29 mouse cellular contexts compared by ENCODE assay signal in genomic region chr9:15384266-15384665, GRCm38 (mm10). TPM values are rescaled to one million over a fixed set of nuclear protein-coding genes. Genes with fewer than 3 reads are reported as not detected.
DNase-seq lines count a peak whose midpoint lies in the region; ATAC-seq and TF ChIP-seq lines count a peak whose summit lies in the region.
"Had no signal": no experiment of that assay in that cellular context is flagged by ENCODE, and none has a peak within 500 bp of the region (broad histone marks: within the 10 kb centered on the region; RNA-seq: fewer than 3 reads in every experiment).

No protein-coding gene starts in this region.

- no peak overlapping the region for H3K27ac ChIP-seq in hindbrain, embryonic 14.5 days
- no peak overlapping the region for H3K27ac ChIP-seq in hindbrain, embryonic 10.5 days
- no peak overlapping the region for H3K27ac ChIP-seq in limb, embryonic 13.5 days
- H3K27ac ChIP-seq in limb, embryonic 10.5 days, result no peak overlapping the region
- H3K27ac ChIP-seq in limb, embryonic 14.5 days (replicated peaks; ENCODE audit: low read depth, low read length), result no peak overlapping the region
- H3K27ac ChIP-seq: forebrain, embryonic 13.5 days; gastrocnemius, adult 2 months; liver, embryonic 15.5 days; midbrain, embryonic 13.5 days; stomach, embryonic 15.5 days had no signal

- H3K9me3 ChIP-seq in hindbrain, embryonic 14.5 days (ENCODE audit: control insufficient read depth, low read length), result no peaks in the 10 kb centered on the region
- no peaks in the 10 kb centered on the region for H3K9me3 ChIP-seq in hindbrain, embryonic 10.5 days
- no peaks in the 10 kb centered on the region for H3K9me3 ChIP-seq in limb, embryonic 13.5 days
- H3K9me3 ChIP-seq in limb, embryonic 10.5 days (replicated peaks), result no peaks in the 10 kb centered on the region
- H3K9me3 ChIP-seq in limb, embryonic 14.5 days (ENCODE audit: control insufficient read depth, low read length), result no peaks in the 10 kb centered on the region
- H3K9me3 ChIP-seq: forebrain, embryonic 13.5 days; liver, embryonic 15.5 days; midbrain, embryonic 13.5 days; stomach, embryonic 15.5 days had no signal

- H3K4me1 ChIP-seq in hindbrain, embryonic 14.5 days (replicated peaks; ENCODE audit: control insufficient read depth, insufficient read depth, low read length), result no peaks in the 10 kb centered on the region
- no peaks in the 10 kb centered on the region for H3K4me1 ChIP-seq in hindbrain, embryonic 10.5 days (replicated peaks)
- peaks cover 20% of the 10 kb centered on the region; the same call in 1 of the 2 replicates for H3K4me1 ChIP-seq in limb, embryonic 13.5 days
- no peaks in the 10 kb centered on the region for H3K4me1 ChIP-seq in limb, embryonic 10.5 days
- peaks cover 8% of the 10 kb centered on the region; the same call in 1 of the 2 replicates for H3K4me1 ChIP-seq in limb, embryonic 14.5 days (ENCODE audit: control insufficient read depth, insufficient read depth, low read length)
- H3K4me1 ChIP-seq: forebrain, embryonic 13.5 days; liver, embryonic 15.5 days; midbrain, embryonic 13.5 days; stomach, embryonic 15.5 days had no signal

- no peak overlapping the region for H3K9ac ChIP-seq in hindbrain, embryonic 14.5 days
- H3K9ac ChIP-seq in limb, embryonic 13.5 days, result no peak overlapping the region
- no peak overlapping the region for H3K9ac ChIP-seq in limb, embryonic 14.5 days (ENCODE audit: low read depth, low read length, severe bottlenecking)
- H3K9ac ChIP-seq: forebrain, embryonic 13.5 days; liver, embryonic 15.5 days; lung, embryonic 14.5 days; midbrain, embryonic 13.5 days; stomach, embryonic 15.5 days had no signal

- no peaks in the 10 kb centered on the region for H3K36me3 ChIP-seq in hindbrain, embryonic 14.5 days (replicated peaks; ENCODE audit: control insufficient read depth, insufficient read depth)
- no peaks in the 10 kb centered on the region for H3K36me3 ChIP-seq in hindbrain, embryonic 10.5 days
- H3K36me3 ChIP-seq in limb, embryonic 13.5 days, result no peaks in the 10 kb centered on the region
- H3K36me3 ChIP-seq in limb, embryonic 10.5 days, result no peaks in the 10 kb centered on the region
- H3K36me3 ChIP-seq in limb, embryonic 14.5 days (ENCODE audit: control insufficient read depth, insufficient read depth, low read length), result no peaks in the 10 kb centered on the region
- H3K36me3 ChIP-seq: liver, embryonic 15.5 days; midbrain, embryonic 13.5 days; stomach, embryonic 15.5 days had no signal

- peak; percentile 32 for DNase-seq in hindbrain, embryonic 14.5 days (ENCODE audit: low spot score)
- DNase-seq in hindbrain, embryonic 10.5 days (ENCODE audit: low spot score), result no peak
- no peak for DNase-seq in limb, embryonic 10.5 days (ENCODE audit: low spot score)
- DNase-seq in brain, embryonic 14.5 days (ENCODE audit: low read depth), result peak; percentile 75
- peak; percentile 58 for DNase-seq in limb, embryonic 14.5 days (ENCODE audit: low spot score)
- no peak for DNase-seq in spleen, adult 12 weeks (ENCODE audit: low spot score)
- DNase-seq in adrenal gland, adult 8-10 months, result no peak
- DNase-seq: adrenal gland, postnatal 36 days; B cell, adult 2 months; cerebellum, adult 11 months; cerebellum, adult 9-11 months; gastrocnemius, adult 2 months; gastrocnemius, postnatal 36 days; heart, adult 18-20 months; heart, postnatal 36 days; kidney, adult 9 months; kidney, postnatal 14 days; liver; lung, embryonic 14.5 days; right cerebral cortex, postnatal 14 days; thymus, postnatal 14 days had no signal

- no peak overlapping the region for H3K4me2 ChIP-seq in hindbrain, embryonic 14.5 days (replicated peaks)
- H3K4me2 ChIP-seq in limb, embryonic 13.5 days (replicated peaks), result no peak overlapping the region
- no peak overlapping the region for H3K4me2 ChIP-seq in limb, embryonic 14.5 days (replicated peaks; ENCODE audit: low read depth, low read length, severe bottlenecking)
- H3K4me2 ChIP-seq: forebrain, embryonic 13.5 days; heart, embryonic 11.5 days; liver, embryonic 15.5 days; lung, embryonic 14.5 days; midbrain, embryonic 13.5 days; stomach, embryonic 15.5 days had no signal

- no peak for TF ChIP-seq CTCF in brain, embryonic 14.5 days (IDR thresholded peaks at IDR 0.05; ENCODE audit: borderline replicate concordance, extremely low read depth, insufficient read depth, insufficient read length)

- no peaks in the 10 kb centered on the region for H3K27me3 ChIP-seq in hindbrain, embryonic 14.5 days (ENCODE audit: control insufficient read depth, insufficient read depth, low read length)
- H3K27me3 ChIP-seq in hindbrain, embryonic 10.5 days (ENCODE audit: insufficient read depth, poor library complexity, severe bottlenecking), result no peaks in the 10 kb centered on the region
- H3K27me3 ChIP-seq in limb, embryonic 13.5 days, result no peaks in the 10 kb centered on the region
- H3K27me3 ChIP-seq in limb, embryonic 10.5 days (ENCODE audit: low read depth, poor library complexity, severe bottlenecking), result no peaks in the 10 kb centered on the region
- H3K27me3 ChIP-seq in limb, embryonic 14.5 days (ENCODE audit: control insufficient read depth, insufficient read depth, low read length), result no peaks in the 10 kb centered on the region
- H3K27me3 ChIP-seq: forebrain, embryonic 13.5 days; liver, embryonic 15.5 days; midbrain, embryonic 13.5 days; stomach, embryonic 15.5 days had no signal

- TF ChIP-seq POLR2A in brain, embryonic 14.5 days (IDR thresholded peaks at IDR 0.05; ENCODE audit: borderline replicate concordance, extremely low read depth, insufficient read depth, insufficient read length, poor library complexity, severe bottlenecking), result no peak
- TF ChIP-seq POLR2A in limb, embryonic 14.5 days (IDR thresholded peaks at IDR 0.05; ENCODE audit: borderline replicate concordance, extremely low read depth, insufficient read depth, insufficient read length), result no peak

- 79% methylated on average over 5 of the region's 5 CpGs for WGBS in hindbrain, embryonic 14.5 days
- WGBS in hindbrain, embryonic 10.5 days, result 86% methylated on average over 5 of the region's 5 CpGs
- WGBS in limb, embryonic 13.5 days, result 43% methylated on average over 5 of the region's 5 CpGs
- 71% methylated on average over 5 of the region's 5 CpGs for WGBS in limb, embryonic 10.5 days
- WGBS in limb, embryonic 14.5 days, result 41% methylated on average over 5 of the region's 5 CpGs

- no peak for ATAC-seq in hindbrain, embryonic 14.5 days (ENCODE audit: low FRiP score)
- peak; percentile 40; the same call in 1 of the 2 replicates for ATAC-seq in limb, embryonic 13.5 days (ENCODE audit: low FRiP score, low read depth)
- ATAC-seq in limb, embryonic 14.5 days (ENCODE audit: low FRiP score, low read depth), result no peak
- ATAC-seq: forebrain, embryonic 13.5 days; intestine, embryonic 16.5 days; midbrain, embryonic 13.5 days had no signal

- H3K4me3 ChIP-seq in hindbrain, embryonic 14.5 days (replicated peaks; ENCODE audit: low read length), result no peak overlapping the region
- H3K4me3 ChIP-seq in hindbrain, embryonic 10.5 days, result no peak overlapping the region
- H3K4me3 ChIP-seq in limb, embryonic 13.5 days, result no peak overlapping the region
- no peak overlapping the region for H3K4me3 ChIP-seq in limb, embryonic 10.5 days
- no peak overlapping the region for H3K4me3 ChIP-seq in limb, embryonic 14.5 days (replicated peaks; ENCODE audit: low read length)
- H3K4me3 ChIP-seq: erythroblast, embryonic 14.5 days; forebrain, embryonic 13.5 days; gastrocnemius, adult 2 months; liver, embryonic 15.5 days; midbrain, embryonic 13.5 days; stomach, embryonic 15.5 days had no signal

RNA-seq across cellular contexts. Expression of gene Cep295, which starts 26.7 kb away (rescaled TPM):
- polyA plus RNA-seq in hindbrain, embryonic 14.5 days (2014; fragmentation: Nextera tagmentation; extraction: Ambion mirVana), result 16.1 and 16.4 TPM in 2 replicates
- polyA plus RNA-seq in hindbrain, embryonic 10.5 days (2016; fragmentation: Nextera tagmentation; extraction: Ambion mirVana), result 16.9 and 22.5 TPM in 2 replicates
- 17.6 and 18.0 TPM in 2 replicates for polyA plus RNA-seq in limb, embryonic 13.5 days (2015; fragmentation: Nextera tagmentation; extraction: Ambion mirVana)
- 22.3 and 23.6 TPM in 2 replicates for polyA plus RNA-seq in limb, embryonic 10.5 days (2016; fragmentation: Nextera tagmentation; extraction: Ambion mirVana)
- 24.1 and 27.9 TPM in 2 replicates for polyA plus RNA-seq in brain, embryonic 14.5 days (2012; rRNA removed)
- polyA plus RNA-seq in limb, embryonic 14.5 days (2012; rRNA removed), result 25.4 and 29.8 TPM in 2 replicates
- 15.3 and 18.0 TPM in 2 replicates for polyA plus RNA-seq in limb, embryonic 14.5 days (2014; fragmentation: Nextera tagmentation; extraction: Ambion mirVana)
- total RNA-seq in adrenal gland, adult 8-10 months (2022), result 10 to 100 TPM; 12.2 to 19.4 (median 14.2) TPM

Comparison
In these comparisons a context has a peak if more than half of its experiments do, and no peak if none do; other contexts are left out.
1. DNase-seq: peak in hindbrain, embryonic 14.5 days (single experiment), brain, embryonic 14.5 days (single experiment) and limb, embryonic 14.5 days (single experiment); none in hindbrain, embryonic 10.5 days (single experiment), limb, embryonic 10.5 days (single experiment), spleen, adult 12 weeks (single experiment) and adrenal gland, adult 8-10 months (single experiment).